Mouse (Mus musculus): ENCODE results near the gene Cnot4. TPM values are rescaled to one million over a fixed set of nuclear protein-coding genes. Genes with fewer than 3 reads are reported as not detected.

Gene Cnot4
- total RNA-seq, 2 experiments from 2014 or later, result 27.9 to 64.5 TPM

GRCm38 (mm10) chr6:35062446-35062845 is 71.1 kb downstream of the Cnot4 start:
- no peak; the same call in 1 of the 2 replicates for ATAC-seq (replicated peaks; ENCODE audit: low FRiP score, low TSS enrichment, poor library complexity, severe bottlenecking)

- ATAC-seq (replicated peaks; ENCODE audit: low FRiP score, low TSS enrichment, poor library complexity, severe bottlenecking), result no peak
Observed at GRCm38 (mm10) chr6:35043127-35043526, 90.4 kb downstream of the Cnot4 start.

- no peak for ATAC-seq (replicated peaks; ENCODE audit: low FRiP score, low TSS enrichment, poor library complexity, severe bottlenecking)
Observed at GRCm38 (mm10) chr6:35033341-35033740, 100.2 kb downstream of the Cnot4 start.

- ATAC-seq (replicated peaks; ENCODE audit: low FRiP score, low TSS enrichment, poor library complexity, severe bottlenecking), result peak; percentile 69
Observed at GRCm38 (mm10) chr6:35032704-35033103, 100.8 kb downstream of the Cnot4 start.

GRCm38 (mm10) chr6:35030811-35031210 is 102.7 kb downstream of the Cnot4 start:
- ATAC-seq (replicated peaks; ENCODE audit: low FRiP score, low TSS enrichment, poor library complexity, severe bottlenecking), result no peak

GRCm38 (mm10) chr6:35030226-35030625 is 103.3 kb downstream of the Cnot4 start:
- ATAC-seq (replicated peaks; ENCODE audit: low FRiP score, low TSS enrichment, poor library complexity, severe bottlenecking), result no peak

- no peak for ATAC-seq (replicated peaks; ENCODE audit: low FRiP score, low TSS enrichment, poor library complexity, severe bottlenecking)
Observed at GRCm38 (mm10) chr6:35028023-35028422, 105.5 kb downstream of the Cnot4 start.

GRCm38 (mm10) chr6:35027257-35027656 is 106.3 kb downstream of the Cnot4 start:
- ATAC-seq (replicated peaks; ENCODE audit: low FRiP score, low TSS enrichment, poor library complexity, severe bottlenecking), result no peak

GRCm38 (mm10) chr6:35016624-35017023 is 116.9 kb downstream of the Cnot4 start:
- ATAC-seq (replicated peaks; ENCODE audit: low FRiP score, low TSS enrichment, poor library complexity, severe bottlenecking), result no peak

GRCm38 (mm10) chr6:35011953-35012352 is 121.6 kb downstream of the Cnot4 start:
- no peak for ATAC-seq (replicated peaks; ENCODE audit: low FRiP score, low TSS enrichment, poor library complexity, severe bottlenecking)

- ATAC-seq (replicated peaks; ENCODE audit: low FRiP score, low TSS enrichment, poor library complexity, severe bottlenecking), result no peak
Observed at GRCm38 (mm10) chr6:35010705-35011104, 122.8 kb downstream of the Cnot4 start.

GRCm38 (mm10) chr6:35002261-35002669 is 131.3 kb downstream of the Cnot4 start:
- ATAC-seq (replicated peaks; ENCODE audit: low FRiP score, low TSS enrichment, poor library complexity, severe bottlenecking), result no peak

- ATAC-seq (replicated peaks; ENCODE audit: low FRiP score, low TSS enrichment, poor library complexity, severe bottlenecking), result no peak
Observed at GRCm38 (mm10) chr6:34999101-34999500, 134.4 kb downstream of the Cnot4 start.

- ATAC-seq (replicated peaks; ENCODE audit: low FRiP score, low TSS enrichment, poor library complexity, severe bottlenecking), result no peak
Observed at GRCm38 (mm10) chr6:34996496-34996895, 137.0 kb downstream of the Cnot4 start.

- peak; percentile 90 for ATAC-seq (replicated peaks; ENCODE audit: low FRiP score, low TSS enrichment, poor library complexity, severe bottlenecking)
Observed at GRCm38 (mm10) chr6:34995265-34995681, 138.3 kb downstream of the Cnot4 start.

- peak; percentile 72 for ATAC-seq (replicated peaks; ENCODE audit: low FRiP score, low TSS enrichment, poor library complexity, severe bottlenecking)
Observed at GRCm38 (mm10) chr6:34994692-34995091, 138.8 kb downstream of the Cnot4 start.

GRCm38 (mm10) chr6:34989263-34989662 is 144.3 kb downstream of the Cnot4 start:
- ATAC-seq (replicated peaks; ENCODE audit: low FRiP score, low TSS enrichment, poor library complexity, severe bottlenecking), result no peak

GRCm38 (mm10) chr6:34988081-34988761 is 145.3 kb downstream of the Cnot4 start, which contains the start of gene Slc23a4:
Gene Slc23a4 (minus strand): TSS chr6:34988404.
- peak; percentile 45 for ATAC-seq (replicated peaks; ENCODE audit: low FRiP score, low TSS enrichment, poor library complexity, severe bottlenecking)

GRCm38 (mm10) chr6:34987085-34987645 is 146.4 kb downstream of the Cnot4 start:
- ATAC-seq (replicated peaks; ENCODE audit: low FRiP score, low TSS enrichment, poor library complexity, severe bottlenecking), result no peak

GRCm38 (mm10) chr6:34980661-34981060 is 152.9 kb downstream of the Cnot4 start:
- ATAC-seq (replicated peaks; ENCODE audit: low FRiP score, low TSS enrichment, poor library complexity, severe bottlenecking), result peak; percentile 63

- no peak for ATAC-seq (replicated peaks; ENCODE audit: low FRiP score, low TSS enrichment, poor library complexity, severe bottlenecking)
Observed at GRCm38 (mm10) chr6:34979291-34979690, 154.2 kb downstream of the Cnot4 start.

All from megakaryocyte-erythroid progenitor cell, adult 5-6 weeks (primary cell).